8 mouse cellular contexts compared by ENCODE assay signal in genomic region chr8:90868334-90868733, GRCm38 (mm10). TPM values are rescaled to one million over a fixed set of nuclear protein-coding genes. Genes with fewer than 3 reads are reported as not detected.
DNase-seq lines count a peak whose midpoint lies in the region; ATAC-seq lines count a peak whose summit lies in the region.
"Had no signal": no experiment of that assay in that cellular context is flagged by ENCODE, and none has a peak within 500 bp of the region (broad histone marks: within the 10 kb centered on the region; RNA-seq: fewer than 3 reads in every experiment).

No protein-coding gene starts in this region.

- H3K4me2 ChIP-seq in kidney, embryonic 15.5 days: no peak overlapping the region
- no peak overlapping the region for H3K4me2 ChIP-seq in kidney, embryonic 16.5 days (replicated peaks; ENCODE audit: low read depth, low read length)
- no peak overlapping the region for H3K4me2 ChIP-seq in intestine, embryonic 16.5 days (ENCODE audit: low read depth, low read length)

- H3K27me3 ChIP-seq in kidney, embryonic 15.5 days: no peaks in the 10 kb centered on the region
- H3K27me3 ChIP-seq in kidney, embryonic 16.5 days (ENCODE audit: insufficient read depth, low read length): no peaks in the 10 kb centered on the region
- no peaks in the 10 kb centered on the region for H3K27me3 ChIP-seq in intestine, embryonic 16.5 days (replicated peaks; ENCODE audit: control insufficient read depth, insufficient read depth, low read length)

- H3K9ac ChIP-seq in kidney, embryonic 15.5 days: no peak overlapping the region
- H3K9ac ChIP-seq in kidney, embryonic 16.5 days (replicated peaks; ENCODE audit: low read length): no peak overlapping the region
- H3K9ac ChIP-seq in intestine, embryonic 16.5 days (ENCODE audit: low read depth, low read length): no peak overlapping the region

- 65% methylated on average over 4 of the region's 4 CpGs for WGBS in kidney, embryonic 15.5 days
- 78% methylated on average over 4 of the region's 4 CpGs for WGBS in kidney, embryonic 16.5 days
- WGBS in intestine, embryonic 16.5 days: 63% methylated on average over 4 of the region's 4 CpGs

- H3K4me3 ChIP-seq in kidney, embryonic 15.5 days (replicated peaks): no peak overlapping the region
- H3K4me3 ChIP-seq in kidney, embryonic 16.5 days (ENCODE audit: low read length): no peak overlapping the region
- H3K4me3 ChIP-seq in intestine, embryonic 16.5 days (ENCODE audit: low read length): no peak overlapping the region

- peaks cover 35% of the 10 kb centered on the region for H3K4me1 ChIP-seq in kidney, embryonic 15.5 days
- H3K4me1 ChIP-seq in kidney, embryonic 16.5 days (ENCODE audit: insufficient read depth, low read length): peaks cover 28% of the 10 kb centered on the region
- peaks cover 31% of the 10 kb centered on the region for H3K4me1 ChIP-seq in intestine, embryonic 16.5 days (ENCODE audit: control insufficient read depth, insufficient read depth, low read length)

- no peaks in the 10 kb centered on the region for H3K9me3 ChIP-seq in kidney, embryonic 15.5 days (replicated peaks)
- no peaks in the 10 kb centered on the region for H3K9me3 ChIP-seq in kidney, embryonic 16.5 days (ENCODE audit: low read length)
- H3K9me3 ChIP-seq in intestine, embryonic 16.5 days (ENCODE audit: control insufficient read depth, low read length): no peaks in the 10 kb centered on the region

- ATAC-seq in kidney, embryonic 15.5 days (replicated peaks; ENCODE audit: low FRiP score): no peak
- no peak for ATAC-seq in kidney, embryonic 16.5 days (ENCODE audit: low FRiP score, low TSS enrichment)
- ATAC-seq in intestine, embryonic 16.5 days: no peak

- peak; percentile 28 for DNase-seq in Muller cell, postnatal 12 days (ENCODE audit: inconsistent ontology term)
- DNase-seq in brain, adult 2 months (ENCODE audit: low read depth, low spot score): peak; percentile 92
- DNase-seq in T-cell, adult 2 months (ENCODE audit: low spot score): no peak
- no peak for DNase-seq in ovary, postnatal 36 days (ENCODE audit: low spot score)
- DNase-seq: midbrain, embryonic 14.5 days had no signal

- no peaks in the 10 kb centered on the region for H3K36me3 ChIP-seq in kidney, embryonic 15.5 days
- no peaks in the 10 kb centered on the region for H3K36me3 ChIP-seq in kidney, embryonic 16.5 days (ENCODE audit: insufficient read depth, low read length)
- no peaks in the 10 kb centered on the region for H3K36me3 ChIP-seq in intestine, embryonic 16.5 days (ENCODE audit: control insufficient read depth, insufficient read depth, low read length)

- peak overlapping the region; percentile 84 for H3K27ac ChIP-seq in kidney, embryonic 15.5 days
- H3K27ac ChIP-seq in kidney, embryonic 16.5 days (ENCODE audit: low read length): no peak overlapping the region
- H3K27ac ChIP-seq in intestine, embryonic 16.5 days (ENCODE audit: low read length): peak overlapping the region; percentile 67

RNA-seq across cellular contexts. Expression of gene Chd9, which starts 40.2 kb away (rescaled TPM):
- 74.6 and 80.4 TPM in 2 replicates for polyA plus RNA-seq in kidney, embryonic 15.5 days (2015; fragmentation: Nextera tagmentation; extraction: Ambion mirVana)
- polyA plus RNA-seq in kidney, embryonic 16.5 days (2015; fragmentation: Nextera tagmentation; extraction: Ambion mirVana): 88.1 and 97.1 TPM in 2 replicates
- polyA plus RNA-seq in intestine, embryonic 16.5 days (2015; fragmentation: Nextera tagmentation; extraction: Ambion mirVana): 283 and 397 TPM in 2 replicates

RNA-seq across cellular contexts. Expression of gene Gm19935, which starts 51.1 kb away (rescaled TPM):
- not detected in 2 replicates for polyA plus RNA-seq in kidney, embryonic 15.5 days (2015; fragmentation: Nextera tagmentation; extraction: Ambion mirVana)
- polyA plus RNA-seq in kidney, embryonic 16.5 days (2015; fragmentation: Nextera tagmentation; extraction: Ambion mirVana): not detected in 2 replicates
- polyA plus RNA-seq in intestine, embryonic 16.5 days (2015; fragmentation: Nextera tagmentation; extraction: Ambion mirVana): 0.18 TPM in 1 of 2 replicates, not detected in the other

Comparison
In these comparisons a context has a peak if more than half of its experiments do, and no peak if none do; other contexts are left out.
1. DNase-seq: peak in Muller cell, postnatal 12 days (single experiment) and brain, adult 2 months (single experiment); none in T-cell, adult 2 months (single experiment) and ovary, postnatal 36 days (single experiment).